In the genomic region with DNA sequence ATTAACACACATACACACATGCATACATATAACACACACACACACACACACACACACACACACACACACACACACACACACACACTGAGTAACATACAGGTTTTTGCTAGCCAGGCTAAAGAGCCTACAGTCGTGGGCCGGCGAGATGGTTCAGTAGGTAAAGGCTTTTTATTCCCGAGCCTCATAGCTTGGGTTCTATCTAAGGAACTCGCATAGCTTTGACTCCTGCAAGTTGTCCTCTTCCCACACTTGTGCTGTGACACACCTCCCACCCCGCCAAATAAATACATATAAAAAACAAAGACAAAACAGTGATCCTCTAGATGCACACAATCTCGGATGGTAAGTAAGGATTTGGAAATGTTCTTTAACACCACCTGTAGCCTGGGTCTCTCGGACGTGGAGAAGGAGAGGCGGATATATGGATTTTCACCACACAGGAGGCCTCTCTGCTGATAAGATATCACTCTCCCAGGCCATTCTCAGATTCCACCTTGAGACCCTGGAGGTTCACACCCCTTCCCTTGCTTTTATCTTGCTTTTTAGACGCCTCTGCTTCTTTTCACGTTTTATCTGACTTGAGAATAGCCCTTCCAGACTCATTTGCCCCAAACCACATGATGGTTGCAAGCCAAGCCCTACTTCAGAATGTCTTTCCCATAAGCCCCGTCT, we compare ENCODE assay signal across 28 mouse cellular contexts.
"Had no signal": no experiment of that assay in that cellular context is flagged by ENCODE, and none has a peak within 500 bp of the region (broad histone marks: within the 10 kb centered on the region; RNA-seq: fewer than 3 reads in every experiment).

No protein-coding gene starts in this region.

- H3K4me2 ChIP-seq: heart, embryonic 12.5 days; hindbrain, embryonic 12.5 days; hindbrain, embryonic 14.5 days; kidney, embryonic 15.5 days; limb, embryonic 12.5 days; liver, embryonic 11.5 days; liver, embryonic 13.5 days; liver, embryonic 15.5 days had no signal

- H3K9me3 ChIP-seq: heart, embryonic 10.5 days; hindbrain, embryonic 10.5 days; hindbrain, embryonic 12.5 days; kidney, embryonic 15.5 days; limb, embryonic 10.5 days; limb, embryonic 12.5 days; liver, embryonic 13.5 days; liver, embryonic 15.5 days had no signal

- ATAC-seq: hindbrain, embryonic 16.5 days; inflammation-experienced regulatory T-cells, adult 6 months had no signal

- H3K27ac ChIP-seq: gastrocnemius, adult 2 months; heart, adult 2 months; heart, embryonic 10.5 days; hindbrain, embryonic 10.5 days; hindbrain, embryonic 12.5 days; hindbrain, embryonic 14.5 days; kidney, embryonic 15.5 days; kidney, postnatal 0 days; limb, embryonic 10.5 days; limb, embryonic 12.5 days; liver, embryonic 13.5 days; liver, embryonic 15.5 days had no signal

- H3K4me1 ChIP-seq: hindbrain, embryonic 10.5 days; limb, embryonic 10.5 days had no signal

- H3K27me3 ChIP-seq: hindbrain, embryonic 12.5 days; kidney, embryonic 15.5 days; limb, embryonic 12.5 days; liver, embryonic 13.5 days; liver, embryonic 15.5 days had no signal

- H3K4me3 ChIP-seq: gastrocnemius, adult 2 months; heart, adult 2 months; heart, embryonic 10.5 days; heart, embryonic 12.5 days; hindbrain, embryonic 10.5 days; hindbrain, embryonic 12.5 days; kidney, embryonic 15.5 days; limb, embryonic 10.5 days; limb, embryonic 12.5 days; liver, embryonic 13.5 days; liver, embryonic 15.5 days had no signal

- H3K9ac ChIP-seq: heart, embryonic 12.5 days; hindbrain, embryonic 12.5 days; hindbrain, embryonic 14.5 days; kidney, embryonic 15.5 days; limb, embryonic 12.5 days; liver, embryonic 13.5 days; liver, embryonic 15.5 days had no signal

- DNase-seq: gastrocnemius, adult 2 months; gastrocnemius, postnatal 10 days; gastrocnemius, postnatal 25 days; heart, adult 2 months; heart, postnatal 14 days; heart, postnatal 36 days; kidney, adult 11 months; kidney, adult 2 months; kidney, adult 9 months; kidney, postnatal 14 days; kidney, postnatal 36 days; layer of hippocampus, adult 9-11 months; layer of hippocampus, postnatal 36 days; liver; liver, embryonic 13.5 days had no signal

- H3K36me3 ChIP-seq: heart, embryonic 10.5 days; heart, embryonic 12.5 days; hindbrain, embryonic 10.5 days; hindbrain, embryonic 12.5 days; kidney, embryonic 15.5 days; limb, embryonic 10.5 days; limb, embryonic 12.5 days; liver, embryonic 13.5 days; liver, embryonic 15.5 days had no signal
